Mouse (Mus musculus) CH12.LX (cell line): Measurements from ENCODE around the gene Mn1. TPM values are rescaled to one million over a fixed set of nuclear protein-coding genes. Genes with fewer than 3 reads are reported as not detected.

Experiments
- DNase-seq: peaks from one replicate; pipeline ENCODE4 v3.0.0-alpha.2; 2013; ENCODE audit errors: extremely low read depth
- H3K27ac ChIP-seq: 2 replicates; pipeline ENCODE4 v1.5.1; 2012; ENCODE audit warnings: low read depth, mild to moderate bottlenecking, control low read depth, moderate library complexity; ENCODE audit not compliant: insufficient read depth
- H3K27me3 ChIP-seq: replicated peaks from 2 replicates; pipeline ENCODE3; 2012; ENCODE audit warnings: inconsistent platforms
- H3K36me3 ChIP-seq, 2 experiments: replicated peaks in 1 of 2; 2 replicates each; pipeline versions ENCODE3 to v1.6.1; 2012; ENCODE audit warnings: inconsistent platforms in 1 of 2, low read length in 1 of 2, mild to moderate bottlenecking in 1 of 2, mixed read lengths in 1 of 2, moderate library complexity in 1 of 2; ENCODE audit not compliant: control insufficient read depth in 1 of 2, insufficient read depth in 1 of 2
- H3K4me1 ChIP-seq, 2 experiments: 2 replicates each; pipeline ENCODE4 v1.6.1; 2012; ENCODE audit warnings: inconsistent platforms in 1 of 2, moderate library complexity in 1 of 2; ENCODE audit not compliant: insufficient read depth in 2 of 2, control insufficient read depth in 1 of 2
- H3K4me2 ChIP-seq: 2 replicates; pipeline ENCODE4 v1.6.1; 2012; ENCODE audit warnings: low read depth, mild to moderate bottlenecking, control low read depth; ENCODE audit not compliant: poor library complexity, insufficient read depth, severe bottlenecking
- H3K4me3 ChIP-seq, 3 experiments: fragments of 150-350 bp in 1 of 3; sonication (generic) in 1 of 3; replicated peaks in 1 of 3; 2 replicates each; pipeline versions ENCODE3 to v1.5.1; 2011 to 2012; ENCODE audit warnings: low read depth in 2 of 3, low read length in 2 of 3, mild to moderate bottlenecking in 2 of 3, moderate library complexity in 2 of 3, control low read depth in 1 of 3, improper control_type of control experiment in 1 of 3, inconsistent platforms in 1 of 3, mixed read lengths in 1 of 3; ENCODE audit not compliant: poor library complexity in 1 of 3
- H3K79me2 ChIP-seq: replicated peaks from 2 replicates; pipeline ENCODE4 v1.6.1; 2012; ENCODE audit warnings: mild to moderate bottlenecking, moderate library complexity; ENCODE audit not compliant: control insufficient read depth, poor library complexity, insufficient read depth, severe bottlenecking; ENCODE audit errors: extremely low read depth
- H3K9ac ChIP-seq: 2 replicates; pipeline ENCODE4 v1.6.1; 2012; ENCODE audit warnings: low read depth, mild to moderate bottlenecking, control low read depth, moderate library complexity; ENCODE audit not compliant: insufficient read depth
- H3K9me3 ChIP-seq: replicated peaks from 2 replicates; pipeline ENCODE3; 2012; ENCODE audit warnings: low read length, inconsistent platforms, mixed read lengths
- CHD1 ChIP-seq: IDR thresholded peaks from 2 replicates; pipeline ENCODE4 v1.6.1; 2012; ENCODE audit warnings: low read depth, low read length, improper control_type of control experiment, inconsistent platforms
- CHD2 ChIP-seq: IDR thresholded peaks from 2 replicates; pipeline ENCODE4 v1.6.1; 2011; ENCODE audit warnings: low read length, improper control_type of control experiment
- CTCF ChIP-seq, 2 experiments: IDR thresholded peaks in 1 of 2; conservative IDR thresholded peaks in 1 of 2; 2 replicates each; pipeline ENCODE4 v1.5.1; 2011 to 2012; ENCODE audit warnings: low read depth in 2 of 2, low read length in 2 of 2, improper control_type of control experiment in 1 of 2, inconsistent platforms in 1 of 2, mild to moderate bottlenecking in 1 of 2, moderate library complexity in 1 of 2
- E2F4 ChIP-seq: IDR thresholded peaks from 2 replicates; pipeline ENCODE4 v1.6.1; 2011; ENCODE audit warnings: low read depth, low read length, improper control_type of control experiment; ENCODE audit not compliant: insufficient replicate concordance
- ELF1 ChIP-seq: IDR thresholded peaks from 2 replicates; pipeline ENCODE4 v1.6.1; 2014; ENCODE audit warnings: low read depth, mild to moderate bottlenecking, inconsistent platforms, low read length, improper control_type of control experiment
- EP300 ChIP-seq: IDR thresholded peaks from 2 replicates; pipeline ENCODE4 v1.6.1; 2011; ENCODE audit warnings: low read length, improper control_type of control experiment
- GABPA ChIP-seq: IDR thresholded peaks from 2 replicates; pipeline ENCODE4 v1.6.1; 2012; ENCODE audit warnings: low read depth, low read length, improper control_type of control experiment, inconsistent platforms; ENCODE audit not compliant: insufficient replicate concordance
- HCFC1 ChIP-seq: IDR thresholded peaks from 2 replicates; pipeline ENCODE4 v1.6.1; 2012; ENCODE audit warnings: low read depth, mild to moderate bottlenecking, inconsistent platforms, low read length, improper control_type of control experiment
- IRF4 ChIP-seq: IDR thresholded peaks from 2 replicates; pipeline ENCODE4 v1.6.1; 2014; ENCODE audit warnings: low read depth, mild to moderate bottlenecking, inconsistent platforms, low read length, improper control_type of control experiment
- JUND ChIP-seq: conservative IDR thresholded peaks from 2 replicates; pipeline ENCODE4 v1.6.1; 2011; ENCODE audit warnings: low read depth, low read length, improper control_type of control experiment
- KAT2A ChIP-seq: IDR thresholded peaks from 2 replicates; pipeline ENCODE4 v1.6.1; 2012; ENCODE audit warnings: low read length, improper control_type of control experiment, inconsistent platforms; ENCODE audit not compliant: insufficient replicate concordance
- MAFK ChIP-seq: IDR thresholded peaks from 2 replicates; pipeline ENCODE4 v1.6.1; 2011; ENCODE audit warnings: low read length, improper control_type of control experiment; ENCODE audit not compliant: insufficient replicate concordance
- MAX ChIP-seq: IDR thresholded peaks from 2 replicates; pipeline ENCODE4 v1.6.1; 2011; ENCODE audit warnings: low read length, improper control_type of control experiment
- MAZ ChIP-seq: IDR thresholded peaks from 2 replicates; pipeline ENCODE4 v1.6.1; 2012; ENCODE audit warnings: low read depth, mild to moderate bottlenecking, inconsistent platforms, low read length, improper control_type of control experiment, moderate library complexity
- MEF2A ChIP-seq: IDR thresholded peaks from 2 replicates; pipeline ENCODE4 v1.6.1; 2014; ENCODE audit warnings: low read depth, mild to moderate bottlenecking, inconsistent platforms, low read length, improper control_type of control experiment, borderline replicate concordance
- MYC ChIP-seq: IDR thresholded peaks from 2 replicates; pipeline ENCODE4 v1.6.1; 2011; ENCODE audit warnings: low read depth, mild to moderate bottlenecking, improper control_type of control experiment, low read length
- NELFE ChIP-seq: IDR thresholded peaks from 2 replicates; pipeline ENCODE4 v1.6.1; 2011; ENCODE audit warnings: low read depth, low read length, improper control_type of control experiment
- PAX5 ChIP-seq: IDR thresholded peaks from 2 replicates; pipeline ENCODE4 v1.6.1; 2012; ENCODE audit warnings: low read length, inconsistent platforms, mixed read lengths
- POLR2A ChIP-seq: IDR thresholded peaks from 2 replicates; pipeline ENCODE4 v1.6.1; 2011; ENCODE audit warnings: low read depth, mild to moderate bottlenecking, improper control_type of control experiment, low read length
- POLR2AphosphoS2 ChIP-seq: IDR thresholded peaks from 2 replicates; pipeline ENCODE4 v1.6.1; 2011; ENCODE audit warnings: low read depth, low read length, improper control_type of control experiment
- RAD21 ChIP-seq: IDR thresholded peaks from 2 replicates; pipeline ENCODE4 v1.6.1; 2011; ENCODE audit warnings: low read depth, mild to moderate bottlenecking, low read length, improper control_type of control experiment, moderate library complexity
- RCOR1 ChIP-seq: conservative IDR thresholded peaks from 2 replicates; pipeline ENCODE4 v1.6.1; 2012; ENCODE audit warnings: low read depth, mild to moderate bottlenecking, inconsistent platforms, low read length, improper control_type of control experiment
- SIN3A ChIP-seq: IDR thresholded peaks from 2 replicates; pipeline ENCODE4 v1.6.1; 2012; ENCODE audit warnings: low read length, improper control_type of control experiment, inconsistent platforms
- SMC3 ChIP-seq: IDR thresholded peaks from 2 replicates; pipeline ENCODE4 v1.6.1; 2011; ENCODE audit warnings: low read depth, low read length, improper control_type of control experiment
- TCF12 ChIP-seq: IDR thresholded peaks from 2 replicates; pipeline ENCODE4 v1.6.1; 2014; ENCODE audit warnings: low read depth, mild to moderate bottlenecking, inconsistent platforms, low read length, improper control_type of control experiment
- UBTF ChIP-seq: IDR thresholded peaks from 2 replicates; pipeline ENCODE4 v1.6.1; 2012; ENCODE audit warnings: low read depth, mild to moderate bottlenecking, inconsistent platforms, low read length, improper control_type of control experiment, moderate library complexity
- USF1 ChIP-seq: IDR thresholded peaks from 2 replicates; pipeline ENCODE4 v1.6.1; 2014; ENCODE audit warnings: low read depth, mild to moderate bottlenecking, inconsistent platforms, low read length, improper control_type of control experiment
- USF2 ChIP-seq: conservative IDR thresholded peaks from 2 replicates; pipeline ENCODE4 v1.6.1; 2011; ENCODE audit warnings: low read depth, low read length, improper control_type of control experiment
- ZMIZ1 ChIP-seq: IDR thresholded peaks from 2 replicates; pipeline ENCODE4 v1.6.1; 2012; ENCODE audit warnings: low read depth, mild to moderate bottlenecking, inconsistent platforms, low read length, improper control_type of control experiment
- ZNF384 ChIP-seq: IDR thresholded peaks from 2 replicates; pipeline ENCODE4 v1.6.1; 2012; ENCODE audit warnings: low read depth, low read length, improper control_type of control experiment, inconsistent platforms
- dilution Hi-C: fragments of 300-500 bp; cut with MboI; formaldehyde crosslinking; loops from 2 replicates; pipeline ENCODE4 v1.14.3; 2020; ENCODE audit warnings: low sequenced_read_pairs; ENCODE audit not compliant: extremely low pct_unique_long_range_greater_than_20kb, extremely low pct_ligation_motif_present
- in situ Hi-C: fragments of 300-500 bp; cut with MboI; formaldehyde crosslinking; loops from 3 replicates; pipeline ENCODE4 v1.14.3; 2019; ENCODE audit warnings: low sequenced_read_pairs, low pct_ligation_motif_present, low pct_unique_long_range_greater_than_20kb, mixed read lengths
- polyA plus RNA-seq: library from polyadenylated mRNA; unstranded; fragments of >175 nt; gene quantifications from 2 replicates; pipeline ENCODE4 v1.2.1, GENCODE M21; 2012; ENCODE audit warnings: low read depth; ENCODE audit not compliant: insufficient read length
- total RNA-seq, 2 experiments: library from RNA; depleted of rRNA; stranded (reverse); fragments of 300-350 nt in 1 of 2; fragments of >200 nt in 1 of 2; gene quantifications; 2 replicates each; pipeline ENCODE4 v1.2.3; 2012 to 2014

Mn1 gene
- total and polyA plus RNA-seq, 3 experiments = not detected

DNA sequence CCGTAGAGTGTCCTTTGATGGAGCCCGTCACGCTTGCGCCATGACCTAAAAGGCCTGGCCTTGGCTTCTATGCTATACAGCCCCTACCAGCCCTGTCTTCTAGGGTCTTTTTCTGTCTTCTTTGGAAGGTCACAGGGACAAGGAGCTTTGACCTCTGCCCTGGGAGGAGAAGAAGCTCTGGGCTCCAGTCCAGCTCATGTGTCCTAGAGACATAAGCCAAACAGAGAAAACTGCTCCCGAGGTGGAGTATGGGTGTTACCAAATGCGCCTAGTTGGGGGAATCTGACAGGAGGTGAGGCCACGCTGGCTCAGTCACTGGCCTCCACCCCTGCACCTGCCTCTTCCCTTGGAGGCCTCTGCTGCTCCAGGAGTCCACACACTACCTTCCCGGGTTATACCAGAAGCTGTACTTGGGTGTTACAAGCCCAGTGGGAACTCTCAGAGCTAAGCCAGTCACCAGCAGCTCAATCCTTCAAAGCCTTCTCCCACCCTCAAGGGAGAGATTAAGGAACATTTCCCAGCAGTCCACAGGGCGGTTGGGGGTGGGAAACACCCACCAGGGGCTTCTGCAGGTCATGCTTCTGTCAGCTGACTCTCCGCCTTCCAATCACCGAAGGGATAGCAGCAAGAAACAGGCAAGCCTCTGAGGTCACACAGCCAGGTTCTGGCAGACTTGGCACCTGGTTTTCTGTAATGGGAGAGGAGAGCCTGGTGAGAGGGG is 25.1 kb downstream of the Mn1 start:
- H3K9ac ChIP-seq = no peak overlapping the region
- no peak for TF ChIP-seq MYC
- TF ChIP-seq GABPA = no peak
- no peak for TF ChIP-seq EP300
- TF ChIP-seq MAZ = no peak
- TF ChIP-seq ZMIZ1 = no peak
- no peak for TF ChIP-seq MEF2A
- TF ChIP-seq POLR2A = no peak
- TF ChIP-seq SMC3 = no peak
- no peak for TF ChIP-seq USF2
- TF ChIP-seq E2F4 = no peak
- no peak for TF ChIP-seq TCF12
- no peak for TF ChIP-seq CHD1
- no peak for TF ChIP-seq HCFC1
- TF ChIP-seq CHD2 = no peak
- TF ChIP-seq PAX5 = no peak
- TF ChIP-seq MAFK = no peak
- TF ChIP-seq SIN3A = no peak
- TF ChIP-seq USF1 = no peak
- no peak for TF ChIP-seq NELFE
- no peak for TF ChIP-seq MAX
- H3K36me3 ChIP-seq = no peaks in the 10 kb centered on the region
- no peak for DNase-seq
- H3K27me3 ChIP-seq = no peaks in the 10 kb centered on the region
- peaks cover 92% of the 10 kb centered on the region for H3K9me3 ChIP-seq
- in situ Hi-C loops = no loop called here
- no peak overlapping the region for H3K4me2 ChIP-seq
- no peak overlapping the region for H3K4me3 ChIP-seq
- H3K27ac ChIP-seq = no peak overlapping the region
- dilution Hi-C loops = no loop called here
- H3K4me1 ChIP-seq = no peaks in the 10 kb centered on the region
- no peaks in the 10 kb centered on the region for H3K79me2 ChIP-seq

DNA sequence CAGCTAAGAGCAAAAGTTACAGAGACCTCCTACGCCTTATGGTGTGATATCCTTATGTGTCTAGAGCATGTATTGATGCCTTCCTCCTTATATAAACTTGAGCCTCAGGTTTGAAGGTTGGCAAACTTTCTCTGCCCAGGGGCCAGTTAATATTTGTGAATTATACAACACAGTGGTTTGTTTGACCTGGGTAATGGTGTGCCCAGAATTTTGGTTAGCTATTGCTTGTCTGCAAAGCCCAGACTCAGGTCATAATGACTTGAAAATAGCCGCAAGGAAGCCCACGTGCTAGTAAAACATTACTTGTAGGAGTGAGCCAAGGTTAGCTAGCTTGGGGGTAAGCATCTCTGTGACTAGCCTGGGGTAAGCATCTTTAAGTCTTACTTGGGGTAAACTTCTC is 26.5 kb downstream of the Mn1 start:
- H3K36me3 ChIP-seq = no peaks in the 10 kb centered on the region

More for the DNA sequence above, 26.5 kb downstream of the Mn1 start:
- Histone ChIP-seq H3K79me2 (no peaks in the 10 kb centered on the region), H3K4me3 (no peak overlapping the region), H3K27me3 (no peaks in the 10 kb centered on the region), H3K4me2 (no peak overlapping the region), H3K9me3 (peaks cover 96% of the 10 kb centered on the region), H3K4me1 (no peaks in the 10 kb centered on the region), H3K9ac (no peak overlapping the region), H3K27ac (no peak overlapping the region)
- in situ Hi-C loops = no loop called here
- no peak for DNase-seq
- dilution Hi-C loops = no loop called here
- TF ChIP-seq RAD21 (no peak), CTCF (conservative IDR thresholded peaks at IDR 0.05 in 1 of 2, IDR thresholded peaks at IDR 0.05 in 1 of 2; ENCODE audit: low read depth in 2 of 2, low read length in 2 of 2) (no peak), NELFE (no peak), USF2 (no peak), MAFK (no peak), POLR2AphosphoS2 (no peak), USF1 (no peak), JUND (no peak), ZNF384 (no peak), KAT2A (no peak), IRF4 (no peak), MAX (no peak), ELF1 (no peak), RCOR1 (no peak), UBTF (no peak)
